Comparison of ENCODE assay signal across 8 mouse cellular contexts in the genomic region with DNA sequence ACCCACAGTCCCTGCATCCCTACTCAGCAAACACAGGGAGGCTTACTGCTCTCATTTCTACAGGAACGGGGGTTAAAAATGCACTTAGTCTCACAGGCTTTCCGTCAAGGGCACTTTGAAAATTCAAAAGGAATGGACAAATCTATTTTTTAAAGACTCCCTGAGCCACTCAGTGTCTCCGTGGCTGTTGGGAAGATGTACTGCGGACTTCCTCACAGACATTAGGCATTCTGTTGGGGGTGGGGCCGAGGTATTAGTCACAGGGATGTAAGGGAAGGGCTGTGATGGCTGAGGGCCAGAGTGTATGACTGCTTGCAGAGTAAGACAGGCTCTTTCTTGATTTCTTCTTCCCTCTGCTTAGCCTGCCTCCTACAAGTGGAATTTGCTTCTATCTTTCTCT.
A peak's percentile ranks its signal among the peaks of the same experiment; 100 is the strongest.
DNase-seq lines count a peak whose midpoint lies in the region; ATAC-seq and TF ChIP-seq lines count a peak whose summit lies in the region.

No protein-coding gene starts in this region.

- H3K4me1 ChIP-seq in hindbrain, embryonic 11.5 days (replicated peaks; ENCODE audit: control insufficient read depth, insufficient read depth, low read length) = no peaks in the 10 kb centered on the region
- H3K4me1 ChIP-seq in hindbrain, embryonic 13.5 days (replicated peaks) = peaks cover 12% of the 10 kb centered on the region
- peaks cover 43% of the 10 kb centered on the region for H3K4me1 ChIP-seq in bone marrow macrophage, adult 2 months (ENCODE audit: control insufficient read depth, insufficient read depth, low read length)
- H3K4me1 ChIP-seq in liver, embryonic 15.5 days (replicated peaks) = peaks cover 6% of the 10 kb centered on the region; the same call in 1 of the 2 replicates

- DNase-seq in hindbrain, embryonic 11.5 days (ENCODE audit: low spot score) = no peak
- peak; percentile 43 for DNase-seq in MN1 (ENCODE audit: low spot score)
- DNase-seq in thymus, postnatal 25 days = no peak
- no peak for DNase-seq in kidney, adult 18-20 months
- DNase-seq in thymus, postnatal 36 days = no peak

- 43% methylated on average over 5 of the region's 5 CpGs for WGBS in hindbrain, embryonic 11.5 days
- 31% methylated on average over 5 of the region's 5 CpGs for WGBS in hindbrain, embryonic 13.5 days
- WGBS in liver, embryonic 15.5 days (ENCODE audit: insufficient replicate concordance) = 11% methylated on average over 5 of the region's 5 CpGs

- no peak for TF ChIP-seq CTCF in bone marrow macrophage, adult 2 months (IDR thresholded peaks at IDR 0.05; ENCODE audit: low read depth, low read length)

- ATAC-seq in hindbrain, embryonic 11.5 days (ENCODE audit: low FRiP score) = peak; percentile 62
- ATAC-seq in hindbrain, embryonic 13.5 days (ENCODE audit: low FRiP score) = no peak
- ATAC-seq in liver, embryonic 15.5 days (ENCODE audit: insufficient read depth) = peak; percentile 49; the same call in 1 of the 2 replicates

- H3K36me3 ChIP-seq in hindbrain, embryonic 11.5 days (ENCODE audit: control insufficient read depth, insufficient read depth, low read length) = no peaks in the 10 kb centered on the region
- H3K36me3 ChIP-seq in hindbrain, embryonic 13.5 days = no peaks in the 10 kb centered on the region
- no peaks in the 10 kb centered on the region for H3K36me3 ChIP-seq in liver, embryonic 15.5 days (replicated peaks)

- H3K4me2 ChIP-seq in hindbrain, embryonic 11.5 days (replicated peaks; ENCODE audit: low read depth, low read length) = no peak overlapping the region
- no peak overlapping the region for H3K4me2 ChIP-seq in hindbrain, embryonic 13.5 days
- H3K4me2 ChIP-seq in liver, embryonic 15.5 days = no peak overlapping the region

- H3K27ac ChIP-seq in hindbrain, embryonic 11.5 days (ENCODE audit: low read depth, low read length) = no peak overlapping the region
- H3K27ac ChIP-seq in hindbrain, embryonic 13.5 days = no peak overlapping the region
- H3K27ac ChIP-seq in bone marrow macrophage, adult 2 months (ENCODE audit: insufficient read depth, low read depth, low read length) = 0 out of 2 replicates have a peak overlapping the region, but pooled peaks have one; percentile 19
- no peak overlapping the region for H3K27ac ChIP-seq in liver, embryonic 15.5 days (replicated peaks)

- H3K4me3 ChIP-seq in hindbrain, embryonic 11.5 days (ENCODE audit: low read depth, low read length) = no peak overlapping the region
- no peak overlapping the region for H3K4me3 ChIP-seq in hindbrain, embryonic 13.5 days
- H3K4me3 ChIP-seq in bone marrow macrophage, adult 2 months (ENCODE audit: insufficient read depth, low read length) = no peak overlapping the region
- H3K4me3 ChIP-seq in liver, embryonic 15.5 days (replicated peaks) = no peak overlapping the region

- H3K9me3 ChIP-seq in hindbrain, embryonic 11.5 days (ENCODE audit: control insufficient read depth, low read length) = no peaks in the 10 kb centered on the region
- no peaks in the 10 kb centered on the region for H3K9me3 ChIP-seq in hindbrain, embryonic 13.5 days
- no peaks in the 10 kb centered on the region for H3K9me3 ChIP-seq in liver, embryonic 15.5 days (replicated peaks)

- no peak for TF ChIP-seq POLR2A in bone marrow macrophage, adult 2 months (IDR thresholded peaks at IDR 0.05; ENCODE audit: borderline replicate concordance, low read depth, low read length)

- no peaks in the 10 kb centered on the region for H3K27me3 ChIP-seq in hindbrain, embryonic 11.5 days (ENCODE audit: control insufficient read depth, insufficient read depth, low read length)
- H3K27me3 ChIP-seq in hindbrain, embryonic 13.5 days = no peaks in the 10 kb centered on the region
- no peaks in the 10 kb centered on the region for H3K27me3 ChIP-seq in liver, embryonic 15.5 days

- no peak overlapping the region for H3K9ac ChIP-seq in hindbrain, embryonic 11.5 days (ENCODE audit: low read depth, low read length)
- no peak overlapping the region; the same call in 1 of the 2 replicates for H3K9ac ChIP-seq in hindbrain, embryonic 13.5 days
- H3K9ac ChIP-seq in liver, embryonic 15.5 days = no peak overlapping the region
